Mouse (Mus musculus): ENCODE measurements at regions not wholly inside any gene's neighbourhood (a gene's known extent, or its start where the extent isn't known, plus 50 kb on each side); places are given as distances from the start of the nearest gene placed in this dataset.
A peak's percentile ranks its signal among the peaks of the same experiment; 100 is the strongest.
"Not testable (repeated sequence)": the region's sequence is repeated elsewhere in the genome, so short reads cannot be mapped to it uniquely, and the experiment has no call there.

DNA sequence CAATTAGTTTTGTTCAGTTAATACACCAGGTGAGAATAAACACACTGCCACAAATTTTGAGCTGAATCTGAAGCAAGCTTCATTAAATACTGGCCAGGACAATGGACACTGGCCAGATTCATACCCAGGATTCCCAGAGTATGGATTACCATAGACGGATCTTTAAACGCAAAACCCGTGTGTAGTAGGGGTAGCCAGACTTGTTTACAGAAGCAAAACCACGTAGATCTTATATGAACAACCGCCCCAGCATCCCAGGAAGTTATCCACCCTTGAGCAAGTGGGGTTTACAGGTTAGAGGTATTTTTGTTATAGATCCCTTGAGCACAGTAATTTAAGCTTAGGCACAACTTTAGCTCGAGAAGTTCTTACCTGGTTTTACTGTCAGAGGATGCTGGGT, 71.1 kb upstream of the Ezr start:
- whole genome bisulfite sequencing = 86% methylated on average over 6 of the region's 6 CpGs
- TF ChIP-seq POLR2A (IDR thresholded peaks at IDR 0.05; ENCODE audit: extremely low read depth, insufficient read depth, low read length) = no peak

DNA sequence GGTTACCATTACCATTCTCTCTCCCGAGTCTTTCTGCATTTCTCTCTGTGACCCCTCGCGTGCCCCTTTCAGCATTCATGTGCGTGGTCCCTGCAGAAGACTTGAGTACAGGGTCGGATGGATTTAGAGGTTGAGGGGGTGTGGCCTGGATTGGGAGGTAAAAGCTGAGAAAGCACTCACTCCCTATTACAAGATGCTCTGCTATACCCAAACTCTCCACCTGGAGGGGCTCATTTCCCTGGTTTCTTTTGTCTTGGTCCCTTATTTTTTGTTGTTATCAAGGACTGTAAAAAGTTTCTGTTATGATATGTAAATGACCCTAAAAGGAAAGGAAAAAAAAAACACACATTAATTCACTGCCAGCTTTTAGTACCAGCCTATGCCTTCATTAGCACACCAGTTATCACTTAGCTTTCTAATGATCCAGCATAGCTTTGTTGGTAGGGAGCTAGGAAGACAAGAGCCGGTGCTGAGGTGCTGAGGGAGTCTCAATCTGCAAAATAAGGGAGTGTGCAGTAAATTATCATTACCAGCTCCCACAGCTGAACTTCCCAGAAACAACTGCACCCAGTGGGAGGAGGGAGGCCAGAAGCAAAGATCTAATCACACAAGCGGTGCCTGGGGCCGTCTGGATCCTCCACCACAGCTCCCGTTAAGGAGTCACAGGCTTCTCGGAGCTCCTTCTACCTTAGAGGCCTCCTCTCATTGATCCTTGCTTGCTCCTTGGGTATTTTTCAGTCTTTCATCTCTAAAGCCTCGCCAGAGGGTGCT, 69.8 kb upstream of the Ezr start:
- H3K36me3 ChIP-seq (ENCODE audit: control insufficient read depth, insufficient read depth, low read length) = no peaks in the 10 kb centered on the region
- 77% methylated on average over 11 of the region's 11 CpGs for WGBS
- no peaks in the 10 kb centered on the region for H3K27me3 ChIP-seq (ENCODE audit: control insufficient read depth, insufficient read depth, low read length)
- no peak overlapping the region for H3K27ac ChIP-seq (replicated peaks; ENCODE audit: insufficient read depth, low read depth, low read length)
- DNase-seq (ENCODE audit: extremely low read depth, low read depth, low spot score) = no peak
- no peaks in the 10 kb centered on the region for H3K4me1 ChIP-seq (ENCODE audit: control insufficient read depth, insufficient read depth, low read length)
- no peak for TF ChIP-seq POLR2A (IDR thresholded peaks at IDR 0.05; ENCODE audit: extremely low read depth, insufficient read depth, low read length)
- no peak for TF ChIP-seq CTCF (IDR thresholded peaks at IDR 0.05; ENCODE audit: low read depth, low read length)
- H3K9ac ChIP-seq (ENCODE audit: low read depth, low read length) = no peak overlapping the region
- H3K79me2 ChIP-seq (ENCODE audit: control insufficient read depth, insufficient read depth, low read length) = no peaks in the 10 kb centered on the region
- no peak overlapping the region for H3K4me3 ChIP-seq (ENCODE audit: insufficient read depth, low read depth, low read length)

More for the DNA sequence above, 71.1 kb upstream of the Ezr start:
- H3K4me3 ChIP-seq (ENCODE audit: insufficient read depth, low read depth, low read length) = no peak overlapping the region
- no peak overlapping the region for H3K9ac ChIP-seq (ENCODE audit: low read depth, low read length)
- no peaks in the 10 kb centered on the region for H3K79me2 ChIP-seq (ENCODE audit: control insufficient read depth, insufficient read depth, low read length)
- H3K4me1 ChIP-seq (ENCODE audit: control insufficient read depth, insufficient read depth, low read length) = no peaks in the 10 kb centered on the region
- H3K27ac ChIP-seq (replicated peaks; ENCODE audit: insufficient read depth, low read depth, low read length) = no peak overlapping the region
- no peaks in the 10 kb centered on the region for H3K27me3 ChIP-seq (ENCODE audit: control insufficient read depth, insufficient read depth, low read length)
- DNase-seq (ENCODE audit: extremely low read depth, low read depth, low spot score) = no peak
- no peaks in the 10 kb centered on the region for H3K36me3 ChIP-seq (ENCODE audit: control insufficient read depth, insufficient read depth, low read length)

DNA sequence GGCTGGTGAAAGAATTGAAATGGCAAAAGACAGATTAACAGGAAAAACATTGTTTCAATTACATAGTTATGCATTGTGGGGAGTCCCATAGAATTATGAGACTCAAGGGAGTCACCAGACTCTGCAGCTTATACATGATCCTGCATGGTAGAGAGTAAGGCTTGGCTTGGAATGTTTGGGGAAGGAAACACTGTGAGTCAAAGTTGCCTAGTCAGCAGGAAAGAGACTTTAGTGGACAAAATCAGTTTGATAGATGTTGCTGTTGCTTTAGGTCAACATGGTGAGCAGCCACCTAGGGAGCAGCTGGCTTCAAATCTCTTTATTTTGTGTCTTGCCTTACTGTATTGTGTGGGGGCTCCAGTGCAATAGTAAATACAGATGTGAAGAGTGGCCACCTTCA, 67.9 kb upstream of the Ezr start:
- DNase-seq (ENCODE audit: extremely low read depth, low read depth, low spot score) = no peak
- Histone ChIP-seq H3K27ac (replicated peaks; ENCODE audit: insufficient read depth, low read depth, low read length) (no peak overlapping the region), H3K27me3 (ENCODE audit: control insufficient read depth, insufficient read depth, low read length) (no peaks in the 10 kb centered on the region), H3K4me1 (ENCODE audit: control insufficient read depth, insufficient read depth, low read length) (no peaks in the 10 kb centered on the region), H3K9ac (ENCODE audit: low read depth, low read length) (no peak overlapping the region), H3K36me3 (ENCODE audit: control insufficient read depth, insufficient read depth, low read length) (no peaks in the 10 kb centered on the region), H3K4me3 (ENCODE audit: insufficient read depth, low read depth, low read length) (no peak overlapping the region), H3K79me2 (ENCODE audit: control insufficient read depth, insufficient read depth, low read length) (no peaks in the 10 kb centered on the region)
- TF ChIP-seq CTCF (IDR thresholded peaks at IDR 0.05; ENCODE audit: low read depth, low read length) = no peak
- TF ChIP-seq POLR2A (IDR thresholded peaks at IDR 0.05; ENCODE audit: extremely low read depth, insufficient read depth, low read length) = no peak

- H3K36me3 ChIP-seq (ENCODE audit: control insufficient read depth, insufficient read depth, low read length); H3K27ac ChIP-seq (replicated peaks; ENCODE audit: insufficient read depth, low read depth, low read length); H3K4me3 ChIP-seq (ENCODE audit: insufficient read depth, low read depth, low read length); H3K79me2 ChIP-seq (ENCODE audit: control insufficient read depth, insufficient read depth, low read length); H3K27me3 ChIP-seq (ENCODE audit: control insufficient read depth, insufficient read depth, low read length); H3K4me1 ChIP-seq (ENCODE audit: control insufficient read depth, insufficient read depth, low read length); H3K9ac ChIP-seq (ENCODE audit: low read depth, low read length): not testable (repeated sequence)
- 25% methylated on average over 19 of the region's 19 CpGs for WGBS
- peak; percentile 91 for DNase-seq (ENCODE audit: extremely low read depth, low read depth, low spot score)
Observed at GRCm38 (mm10) chr17:6841781-6842465, 59.3 kb upstream of the Ezr start.

GRCm38 (mm10) chr17:6835333-6835916, 52.8 kb upstream of the Ezr start:
- no peak overlapping the region for H3K9ac ChIP-seq (ENCODE audit: low read depth, low read length)
- H3K36me3 ChIP-seq (ENCODE audit: control insufficient read depth, insufficient read depth, low read length) = no peaks in the 10 kb centered on the region
- no peak overlapping the region for H3K4me3 ChIP-seq (ENCODE audit: insufficient read depth, low read depth, low read length)
- H3K4me1 ChIP-seq (ENCODE audit: control insufficient read depth, insufficient read depth, low read length) = no peaks in the 10 kb centered on the region
- H3K79me2 ChIP-seq (ENCODE audit: control insufficient read depth, insufficient read depth, low read length) = no peaks in the 10 kb centered on the region
- no peak overlapping the region for H3K27ac ChIP-seq (replicated peaks; ENCODE audit: insufficient read depth, low read depth, low read length)
- WGBS = 47% methylated on average over 7 of the region's 7 CpGs
- no peaks in the 10 kb centered on the region for H3K27me3 ChIP-seq (ENCODE audit: control insufficient read depth, insufficient read depth, low read length)
- TF ChIP-seq POLR2A (IDR thresholded peaks at IDR 0.05; ENCODE audit: extremely low read depth, insufficient read depth, low read length) = no peak
- TF ChIP-seq CTCF (IDR thresholded peaks at IDR 0.05; ENCODE audit: low read depth, low read length) = no peak
- peak; percentile 32 for DNase-seq (ENCODE audit: extremely low read depth, low read depth, low spot score)

Measured in liver, adult 2 months (tissue).